Mouse (Mus musculus): ENCODE measurements around the gene Naa25.

The Naa25 gene

DNA sequence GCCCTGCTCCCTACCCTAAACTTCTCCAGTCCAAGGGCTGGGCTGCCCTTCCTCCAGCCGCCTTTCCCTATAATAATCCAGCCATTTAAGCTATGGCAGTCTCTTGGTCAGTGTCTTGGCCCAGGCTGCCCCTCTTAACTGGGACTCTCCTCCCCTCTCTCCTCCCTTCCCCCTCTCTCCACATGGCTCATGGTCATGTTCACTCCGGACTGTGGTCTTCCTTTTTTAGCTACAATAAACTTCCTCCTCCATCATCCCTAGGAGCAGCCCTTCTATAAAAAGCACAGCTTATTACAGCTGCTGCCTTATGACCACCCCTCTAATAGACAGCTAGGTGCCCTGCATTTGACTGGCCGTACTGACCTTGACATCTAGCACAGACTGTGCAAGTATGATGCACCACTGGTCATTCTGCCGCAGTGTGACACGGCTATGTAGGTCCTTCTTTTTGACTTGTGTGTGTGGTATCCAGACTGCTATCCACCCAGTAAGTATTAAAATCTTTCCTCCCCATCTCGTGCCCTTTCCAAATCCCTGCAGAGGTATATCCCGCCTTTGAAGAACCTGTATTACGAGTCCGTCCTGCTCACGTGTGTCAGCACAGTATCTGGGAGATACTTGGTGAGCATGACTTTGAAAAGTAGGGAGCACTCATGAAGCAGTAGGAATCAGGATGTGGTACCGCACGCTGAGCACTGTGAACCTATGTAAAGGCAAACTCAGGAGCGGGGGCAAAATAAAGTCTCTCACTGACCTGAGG lies 56.2 kb downstream of the Naa25 start:
- DNase-seq = no peak

DNA sequence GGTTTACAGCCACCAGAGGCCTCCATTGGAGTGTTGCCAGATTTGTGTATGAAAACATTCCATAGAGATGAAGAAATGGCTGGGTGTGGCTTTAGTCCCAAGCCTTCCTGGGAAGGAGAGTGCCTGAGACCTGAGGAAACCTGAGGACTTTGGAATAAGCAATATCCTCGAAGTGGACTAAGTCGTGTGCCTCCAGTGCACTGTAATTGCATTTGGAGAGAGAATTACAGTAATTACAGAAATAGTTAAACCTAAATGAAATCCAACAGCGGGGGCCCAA lies 56.7 kb downstream of the Naa25 start:
- peak in 1 of 2 experiments; percentile 23 for DNase-seq

- no peak for DNase-seq
These were observed 58.0 kb downstream of the Naa25 start for GRCm38 (mm10) chr5:121455510-121456265.

- DNase-seq = no peak
These were observed 63.8 kb downstream of the Naa25 start for GRCm38 (mm10) chr5:121461339-121462170.

GRCm38 (mm10) chr5:121462171-121462502 lies 64.4 kb downstream of the Naa25 start:
- DNase-seq = no peak

DNA sequence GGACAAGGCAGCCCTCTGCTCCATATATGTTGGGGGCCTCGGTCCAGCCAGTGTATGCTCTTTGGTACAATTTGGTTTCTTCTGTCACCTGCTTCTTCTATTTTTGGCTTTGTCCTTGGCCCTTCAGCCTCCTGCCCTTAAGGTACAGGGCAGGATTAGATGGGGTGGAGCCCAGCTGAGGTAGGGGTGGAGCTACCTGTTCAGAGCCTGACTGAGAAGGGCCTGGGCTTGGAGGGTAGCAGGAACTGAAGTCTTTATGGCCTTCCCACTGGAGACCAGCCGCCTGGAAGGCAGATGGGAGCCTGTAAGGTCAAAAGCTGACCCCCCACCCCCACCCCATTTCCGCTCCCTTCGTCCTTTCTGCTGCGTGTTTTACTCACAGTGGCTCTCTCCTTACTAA lies 65.2 kb downstream of the Naa25 start:
- peak; percentile 37 to 60 for DNase-seq

GRCm38 (mm10) chr5:121463601-121464250 lies 66.0 kb downstream of the Naa25 start:
- peak in 1 of 2 experiments; percentile 22 for DNase-seq

DNA sequence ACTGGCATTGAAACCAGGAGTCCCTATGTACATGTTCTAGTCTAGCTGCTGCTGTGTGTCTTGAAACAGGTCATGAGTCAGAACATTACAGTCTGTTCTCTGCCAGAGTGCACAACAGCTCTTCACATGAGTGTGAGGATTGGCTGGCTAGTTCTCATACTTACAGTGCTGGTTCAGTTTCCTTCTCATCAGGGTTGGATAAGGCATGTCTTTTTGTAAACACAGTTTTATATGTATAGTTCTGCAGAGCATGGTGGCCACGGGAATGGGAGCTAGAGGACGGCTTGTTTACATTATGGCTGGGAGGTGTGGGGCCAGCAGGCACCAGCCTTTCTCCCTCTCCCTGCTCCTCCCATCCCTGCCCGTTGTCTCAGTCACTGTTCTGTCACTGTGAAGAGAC lies 71.8 kb downstream of the Naa25 start:
- DNase-seq = no peak

GRCm38 (mm10) chr5:121472411-121472810 lies 74.7 kb downstream of the Naa25 start:
- no peak for DNase-seq

- peak in 1 of 2 experiments; percentile 20 for DNase-seq
These were observed 76.9 kb downstream of the Naa25 start for GRCm38 (mm10) chr5:121474610-121475009.

GRCm38 (mm10) chr5:121476040-121476439 lies 78.3 kb downstream of the Naa25 start:
- no peak for DNase-seq

DNA sequence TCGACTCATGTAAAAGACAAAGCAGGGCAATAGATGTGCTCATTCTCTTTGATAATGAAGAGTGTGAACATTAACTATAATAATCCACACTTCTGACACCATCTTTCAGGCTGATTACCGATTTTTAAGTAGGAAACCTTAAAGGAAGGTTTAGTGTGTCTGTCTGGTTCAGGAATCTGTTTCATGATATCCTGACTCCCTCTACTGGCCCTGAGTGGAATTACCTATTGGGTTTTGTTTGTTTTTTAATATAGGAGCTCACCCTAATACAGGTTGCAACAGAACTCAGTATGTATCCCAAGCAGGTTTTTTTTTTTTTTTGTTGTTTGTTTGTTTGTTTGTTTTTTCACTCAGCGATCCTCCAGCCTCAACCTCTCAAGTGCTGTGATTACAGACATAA lies 79.9 kb downstream of the Naa25 start:
- no peak for DNase-seq

DNA sequence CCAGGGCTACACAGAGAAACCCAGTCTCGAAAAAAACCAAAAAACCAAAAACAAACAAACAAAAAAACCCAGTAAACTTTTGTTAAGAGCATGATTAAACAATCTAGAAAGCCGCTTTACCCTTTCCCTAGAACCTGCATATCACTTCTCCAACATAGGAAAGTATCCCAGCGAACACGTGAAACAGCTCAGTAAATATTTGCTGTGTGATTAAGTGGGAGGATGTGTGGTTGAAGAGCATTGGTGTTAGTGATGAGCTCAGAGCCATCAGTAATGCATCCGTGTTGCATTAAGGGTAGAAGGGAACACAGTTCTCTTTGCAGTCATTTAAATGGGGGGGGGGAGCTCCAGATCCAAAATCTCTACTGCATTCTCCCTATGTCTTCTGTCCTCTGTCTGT lies 87.1 kb downstream of the Naa25 start:
- DNase-seq = no peak

- DNase-seq = no peak
These were observed 95.6 kb downstream of the Naa25 start for GRCm38 (mm10) chr5:121493305-121493704.

Data from kidney, postnatal 4 days (tissue).